Comparison of ENCODE assay signal across 8 mouse cellular contexts in the genomic region with DNA sequence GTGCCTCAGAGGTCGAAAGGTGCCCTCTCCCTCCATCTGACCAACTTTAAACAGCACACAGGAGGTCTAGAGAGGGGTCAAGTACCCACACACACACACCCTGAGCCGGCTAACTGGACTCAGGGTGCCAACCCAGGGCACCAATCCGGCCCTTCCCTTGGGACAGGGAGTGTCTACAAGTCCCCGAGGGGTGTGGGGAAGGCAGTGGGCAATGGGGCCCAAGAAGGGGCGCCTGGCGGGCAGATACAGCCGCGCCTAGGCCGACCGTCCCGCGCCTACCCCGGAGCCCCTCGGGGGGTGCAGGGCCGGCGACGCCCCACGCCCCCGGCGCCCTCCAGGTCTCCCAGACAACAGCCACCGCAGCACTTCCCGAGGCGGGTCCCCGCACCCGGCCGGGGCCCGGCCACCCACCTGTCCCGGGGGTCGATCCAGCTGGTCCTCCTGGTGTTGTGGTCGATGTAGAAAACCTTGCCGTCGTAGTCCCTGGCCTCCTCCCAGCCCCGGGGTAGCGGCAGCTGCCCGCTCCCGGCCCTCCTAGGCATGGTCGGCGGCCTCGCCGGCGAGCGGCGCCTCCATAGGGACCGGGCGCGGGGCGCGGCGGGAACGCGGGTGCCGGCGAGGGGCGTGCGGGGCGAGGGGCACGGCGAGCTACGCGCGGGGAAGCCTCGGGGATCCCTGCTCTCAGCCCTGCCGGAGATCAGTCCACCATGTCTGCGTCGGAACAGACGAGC. TPM values are rescaled to one million over a fixed set of nuclear protein-coding genes. Genes with fewer than 3 reads are reported as not detected.
A peak's percentile ranks its signal among the peaks of the same experiment; 100 is the strongest.
DNase-seq lines count a peak whose midpoint lies in the region; ATAC-seq and TF ChIP-seq lines count a peak whose summit lies in the region.

No protein-coding gene starts in this region.

- H3K27me3 ChIP-seq in C2C12 (ENCODE audit: control insufficient read depth, insufficient read depth, insufficient read length): no peaks in the 10 kb centered on the region

- intact Hi-C loops in heart, postnatal 10 days (cut with DNase I): loop anchor here (1.0 to 5.0 kb wide), 2 partner anchors 19 to 48 kb away; no protein-coding TSS in a partner anchor

- H3K4me3 ChIP-seq in C2C12 (ENCODE audit: insufficient read depth, poor library complexity, severe bottlenecking): peak overlapping the region; percentile 94

- H3K79me3 ChIP-seq in C2C12 (ENCODE audit: low read depth): peaks cover 52% of the 10 kb centered on the region

- H3K36me3 ChIP-seq in C2C12 (ENCODE audit: control insufficient read depth, insufficient read depth): peaks cover 11% of the 10 kb centered on the region

- peak; percentile 27 for ATAC-seq in cerebellum, adult (ENCODE audit: insufficient number of reproducible peaks, low FRiP score, low TSS enrichment)
- peak; percentile 7; the same call in 1 of the 2 replicates for ATAC-seq in common myeloid progenitor, adult 5-6 weeks (replicated peaks; ENCODE audit: low read depth, poor library complexity, severe bottlenecking)
- ATAC-seq in megakaryocyte progenitor cell, adult 5-6 weeks (replicated peaks; ENCODE audit: poor library complexity): 0 out of 2 replicates have a peak, but pooled peaks have one; percentile 1

- peak overlapping the region; percentile 86 for H3ac ChIP-seq in C2C12 (ENCODE audit: control insufficient read depth, insufficient read length, low read depth)

- no peak for TF ChIP-seq CTCF in C2C12 (IDR thresholded peaks at IDR 0.05; ENCODE audit: control insufficient read depth, insufficient read depth, insufficient read length)

- H3K79me2 ChIP-seq in C2C12 (ENCODE audit: control insufficient read depth, insufficient read depth): peaks cover 54% of the 10 kb centered on the region

- DNase-seq in cerebellum, postnatal 25 days: no peak
- peak; percentile 61 to 74 for DNase-seq in heart, postnatal 10 days
- DNase-seq in kidney, postnatal 36 days: peak; percentile 59 to 63
- no peak for DNase-seq in c-Kit-positive CD71-positive TER-119-positive erythroid progenitor cells, embryonic 14.5 days (ENCODE audit: low spot score)

TF ChIP-seq in C2C12, 6 proteins besides CTCF, POLR2A, EP300 and RAD21:
- TF ChIP-seq MAX (IDR thresholded peaks at IDR 0.05) (no peak), FOSL1 (IDR thresholded peaks at IDR 0.05; ENCODE audit: insufficient read depth, low read length, poor library complexity, severe bottlenecking) (no peak), MYOD1 (IDR thresholded peaks at IDR 0.05; ENCODE audit: control insufficient read depth, insufficient read length, low read depth) (no peak), MYOG (IDR thresholded peaks at IDR 0.05; ENCODE audit: control insufficient read depth, extremely low read depth, insufficient read length) (no peak), CEBPB (IDR thresholded peaks at IDR 0.05; ENCODE audit: low read depth) (no peak), USF1 (IDR thresholded peaks at IDR 0.05; ENCODE audit: low read depth) (no peak)

RNA-seq across cellular contexts. Expression of gene Wwc2, which starts 0.9 kb away (rescaled TPM):
- 15.3 TPM for polyA plus RNA-seq in C2C12 (2012; fragmentation: generic; extraction: Trizol)
- 6.4 and 8.9 TPM in 2 replicates for total RNA-seq in common myeloid progenitor, adult 5-6 weeks (2017)
- 10 to 100 TPM; 40.2 to 41.5 TPM for total RNA-seq in heart, postnatal 10 days (2021)
- 5.2 and 6.1 TPM in 2 replicates for total RNA-seq in megakaryocyte progenitor cell, adult 5-6 weeks (2015)
- 5.6 and 6.3 TPM in 2 replicates for total RNA-seq in megakaryocyte progenitor cell, adult 5-6 weeks (2017)

Comparison
In these comparisons a context has a peak if more than half of its experiments do, and no peak if none do; other contexts are left out.
1. DNase-seq: peak in heart, postnatal 10 days (2 of 2) and kidney, postnatal 36 days (2 of 2); none in cerebellum, postnatal 25 days (0 of 2) and c-Kit-positive CD71-positive TER-119-positive erythroid progenitor cells, embryonic 14.5 days (single experiment).
2. Peak in every context shown above with its lines, with median percentiles within 50 percentile points of each other: ATAC-seq.